Mouse (Mus musculus) limb, embryonic 10.5 days (tissue): ENCODE measurements around the gene Kat7. TPM values are rescaled to one million over a fixed set of nuclear protein-coding genes. Genes with fewer than 3 reads are reported as not detected.

Experiments used
- DNase-seq: peaks from one replicate; pipeline ENCODE4 v3.0.0-alpha.2; 2017; ENCODE audit warnings: low spot score
- H3K27ac ChIP-seq: fragments of 300-500 bp; sonication (generic); 2 replicates; pipeline ENCODE4 v1.5.1; 2016; ENCODE audit warnings: mild to moderate bottlenecking
- H3K27me3 ChIP-seq: fragments of 300-500 bp; sonication (generic); 2 replicates; pipeline ENCODE4 v1.6.1; 2016; ENCODE audit warnings: low read depth, mild to moderate bottlenecking; ENCODE audit not compliant: poor library complexity, severe bottlenecking
- H3K36me3 ChIP-seq: fragments of 300-500 bp; sonication (generic); 2 replicates; pipeline ENCODE4 v1.6.1; 2016; ENCODE audit warnings: mild to moderate bottlenecking, moderate library complexity
- H3K4me1 ChIP-seq: fragments of 300-500 bp; sonication (generic); 2 replicates; pipeline ENCODE4 v1.6.1; 2016
- H3K4me3 ChIP-seq: fragments of 300-500 bp; sonication (generic); 2 replicates; pipeline ENCODE4 v1.5.1; 2016; ENCODE audit warnings: mild to moderate bottlenecking, moderate library complexity
- H3K9me3 ChIP-seq: fragments of 300-500 bp; sonication (generic); replicated peaks from 2 replicates; pipeline ENCODE4 v1.6.1; 2016; ENCODE audit warnings: mild to moderate bottlenecking
- WGBS: fragments of 180-500 bp; shearing (Covaris S2); methylation state at CpG from one replicate; pipeline ENCODE4 v1.1.7; 2016; 5-methylcytosine and 5-hydroxymethylcytosine counted together
- polyA plus RNA-seq: library from polyadenylated mRNA; unstranded; fragments of >200 nt; fragmentation: Nextera tagmentation; extraction: Ambion mirVana; gene quantifications from 2 replicates; pipeline ENCODE4 v1.2.1, GENCODE M21; 2016

Gene Kat7
- polyA plus RNA-seq, 1 experiment from 2014 or later = 99.0 TPM

- Histone ChIP-seq H3K4me3 (no peak overlapping the region), H3K9me3 (no peaks in the 10 kb centered on the region), H3K27me3 (no peaks in the 10 kb centered on the region), H3K4me1 (peaks cover 31% of the 10 kb centered on the region), H3K27ac (no peak overlapping the region), H3K36me3 (peaks cover 18% of the 10 kb centered on the region)
- DNase-seq = no peak
- WGBS = 72% methylated on average over 4 of the region's 4 CpGs
These were observed 33.1 kb upstream of the Kat7 start for GRCm38 (mm10) chr11:95343180-95343579.

- H3K27me3 ChIP-seq = no peaks in the 10 kb centered on the region
- no peak overlapping the region for H3K27ac ChIP-seq
- WGBS = 48% methylated on average over 5 of the region's 5 CpGs
- no peaks in the 10 kb centered on the region for H3K36me3 ChIP-seq
- no peaks in the 10 kb centered on the region for H3K9me3 ChIP-seq
- peaks cover 47% of the 10 kb centered on the region for H3K4me1 ChIP-seq
- DNase-seq = no peak
- H3K4me3 ChIP-seq = 0 out of 2 replicates have a peak overlapping the region, but pooled peaks have one; percentile 4
These were observed 30.6 kb upstream of the Kat7 start for GRCm38 (mm10) chr11:95340664-95341063.

GRCm38 (mm10) chr11:95340259-95340658 is 30.2 kb upstream of the Kat7 start:
- no peaks in the 10 kb centered on the region for H3K9me3 ChIP-seq
- no peaks in the 10 kb centered on the region for H3K36me3 ChIP-seq
- peaks cover 47% of the 10 kb centered on the region for H3K4me1 ChIP-seq
- 0 out of 2 replicates have a peak overlapping the region, but pooled peaks have one; percentile 23 for H3K27ac ChIP-seq
- WGBS = 57% methylated on average over 1 of the region's 1 CpGs
- 0 out of 2 replicates have a peak overlapping the region, but pooled peaks have one; percentile 4 for H3K4me3 ChIP-seq
- no peaks in the 10 kb centered on the region for H3K27me3 ChIP-seq
- no peak for DNase-seq

DNA sequence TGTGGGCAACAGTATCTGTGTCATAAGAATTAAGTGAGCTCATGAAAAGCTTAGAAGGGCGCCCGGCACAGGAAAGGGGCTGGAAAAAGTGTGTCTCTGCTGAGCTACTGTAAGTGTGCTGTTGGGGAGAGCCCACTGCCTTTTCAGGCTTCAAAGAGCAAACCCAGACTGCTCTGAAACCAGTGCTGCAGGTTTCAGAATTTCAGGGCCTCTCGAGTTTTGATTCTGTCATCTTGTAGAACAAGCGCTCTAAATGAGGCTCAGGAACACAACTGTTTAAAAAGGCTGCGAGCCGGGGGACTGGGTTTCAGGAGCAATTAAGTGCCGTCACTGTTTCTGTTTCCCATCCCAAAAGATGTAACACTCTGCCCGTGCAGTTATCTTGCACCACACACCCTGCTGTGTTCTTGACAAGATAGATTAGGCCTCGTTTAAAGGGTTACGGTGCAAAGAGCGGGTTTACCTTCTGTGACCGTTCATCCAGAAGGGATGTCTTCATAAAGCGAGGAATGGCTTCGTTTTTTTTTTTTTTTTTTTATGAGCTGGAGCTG is 29.5 kb upstream of the Kat7 start:
- Histone ChIP-seq H3K9me3 (no peaks in the 10 kb centered on the region), H3K4me3 (peak overlapping the region; percentile 96), H3K4me1 (peaks cover 46% of the 10 kb centered on the region), H3K36me3 (no peaks in the 10 kb centered on the region), H3K27me3 (no peaks in the 10 kb centered on the region), H3K27ac (peak overlapping the region; percentile 58)
- 13% methylated on average over 14 of the region's 14 CpGs for WGBS
- DNase-seq = peak; percentile 32

DNA sequence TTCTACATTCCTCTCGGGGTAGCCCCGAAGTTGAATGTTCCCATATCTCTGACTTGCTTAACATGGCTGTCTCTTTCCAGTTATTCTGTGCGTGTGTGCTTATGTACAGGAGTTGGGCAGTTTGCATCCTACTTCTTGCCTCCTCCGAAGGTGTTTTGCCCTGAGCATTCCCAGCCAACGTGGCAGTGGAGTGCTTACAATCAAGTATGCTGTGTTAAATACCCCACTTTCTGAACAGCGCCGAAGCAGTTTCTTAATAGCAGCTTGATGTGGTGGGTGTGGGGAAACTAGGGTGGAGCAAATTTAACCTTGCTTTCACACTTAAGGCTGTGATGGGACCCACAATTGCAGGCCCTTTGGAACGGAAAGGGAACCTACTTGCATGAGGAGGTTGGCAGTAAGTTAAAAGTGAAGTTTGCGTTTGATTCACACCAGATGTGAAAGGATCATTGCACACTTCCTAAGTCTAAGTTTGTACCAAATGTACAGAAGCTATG is 27.8 kb upstream of the Kat7 start:
- H3K36me3 ChIP-seq = no peaks in the 10 kb centered on the region
- H3K27me3 ChIP-seq = no peaks in the 10 kb centered on the region
- no peak for DNase-seq
- no peaks in the 10 kb centered on the region for H3K9me3 ChIP-seq
- H3K4me1 ChIP-seq = peaks cover 41% of the 10 kb centered on the region
- WGBS = 16% methylated on average over 9 of the region's 9 CpGs
- H3K27ac ChIP-seq = peak overlapping the region; percentile 94
- peak overlapping the region; percentile 96 for H3K4me3 ChIP-seq

DNA sequence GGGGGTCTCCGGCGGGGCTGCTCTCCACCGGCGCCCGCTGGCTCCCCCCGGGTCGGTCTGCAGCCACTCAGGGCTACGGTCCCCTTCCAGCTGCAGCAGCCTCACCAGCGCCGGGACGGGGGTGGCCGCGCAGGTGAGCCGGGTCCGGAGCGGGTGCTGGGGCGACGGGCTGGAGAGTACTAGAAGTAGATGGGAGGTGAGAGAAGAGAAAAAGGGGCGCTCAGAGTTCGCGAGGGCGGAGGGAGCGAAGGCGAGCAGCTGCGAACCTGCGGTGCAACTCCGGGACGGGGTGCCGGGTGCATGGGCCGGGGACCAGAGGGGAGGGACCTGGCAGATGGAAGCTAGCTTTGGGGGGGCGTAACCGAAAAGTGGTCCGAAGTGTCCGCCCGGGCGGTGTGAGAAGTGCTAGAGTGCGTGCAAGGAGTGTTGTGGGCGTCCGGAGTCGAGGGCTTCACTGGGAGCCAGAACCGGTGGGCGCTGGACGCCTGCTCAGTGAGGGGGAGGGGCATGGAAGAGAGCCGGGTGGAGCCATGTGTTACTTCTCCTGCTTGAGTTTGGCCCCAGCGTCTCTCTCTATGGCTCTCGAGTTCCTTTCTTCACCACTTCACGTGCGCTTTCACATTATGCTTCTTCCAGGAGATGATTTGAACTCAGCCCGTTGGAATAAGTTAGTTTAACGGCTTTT is 27.2 kb upstream of the Kat7 start:
- Histone ChIP-seq H3K9me3 (no peaks in the 10 kb centered on the region), H3K27me3 (no peaks in the 10 kb centered on the region), H3K36me3 (no peaks in the 10 kb centered on the region), H3K4me3 (peak overlapping the region; percentile 96), H3K27ac (peak overlapping the region; percentile 94), H3K4me1 (peaks cover 41% of the 10 kb centered on the region)
- DNase-seq = peak; percentile 89
- under 1% methylated on average over 50 of the region's 50 CpGs for WGBS

DNA sequence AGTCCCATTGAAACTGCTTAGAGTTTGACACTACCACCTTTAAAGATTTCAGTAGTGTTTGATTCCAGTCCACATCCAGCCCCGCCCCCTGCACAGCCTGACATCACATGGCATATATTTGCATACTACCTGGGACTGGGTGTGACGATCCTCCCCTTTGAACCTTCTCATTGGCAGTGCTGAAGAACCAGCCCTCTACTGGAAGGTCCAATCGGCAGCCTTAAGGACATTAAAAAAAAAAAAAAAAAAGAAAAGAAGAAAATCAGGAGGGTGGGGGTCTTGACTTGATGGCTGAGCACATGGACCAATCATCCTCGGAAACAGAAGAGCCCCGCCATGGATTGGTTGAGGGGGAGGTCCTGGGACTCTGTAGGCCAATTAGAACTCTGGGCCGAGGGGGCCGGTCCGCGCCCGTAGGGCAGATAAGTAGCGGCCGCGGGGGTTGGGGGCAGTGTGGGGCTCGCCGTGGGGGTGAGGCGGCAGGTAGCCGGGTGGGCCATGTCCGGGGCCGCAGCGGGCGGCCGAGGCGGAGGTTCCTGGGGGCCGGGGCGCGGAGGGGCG is 26.6 kb upstream of the Kat7 start, which contains the start of gene Fam117a:
Fam117a (plus strand) TSS at position 451 of the 561 bp plus-strand sequence.
- Histone ChIP-seq H3K27ac (peak within 1 kb of the TSS; percentile 94), H3K4me1 (peaks cover 41% of the 10 kb centered on the region), H3K9me3 (no peaks in the 10 kb centered on the region), H3K4me3 (peak within 1 kb of the TSS; percentile 96), H3K36me3 (no peaks in the 10 kb centered on the region), H3K27me3 (no peaks in the 10 kb centered on the region)
- DNase-seq = peak; percentile 73
- WGBS = under 1% methylated on average over 27 of the region's 27 CpGs

- Histone ChIP-seq H3K9me3 (no peaks in the 10 kb centered on the region), H3K4me1 (peaks cover 29% of the 10 kb centered on the region), H3K27ac (no peak overlapping the region), H3K4me3 (no peak overlapping the region), H3K27me3 (no peaks in the 10 kb centered on the region), H3K36me3 (no peaks in the 10 kb centered on the region)
- WGBS = 76% methylated on average over 5 of the region's 5 CpGs
- DNase-seq = no peak
These were observed 24.5 kb upstream of the Kat7 start for GRCm38 (mm10) chr11:95334448-95335060.

- Histone ChIP-seq H3K27me3 (no peaks in the 10 kb centered on the region), H3K4me3 (no peak overlapping the region), H3K4me1 (peaks cover 22% of the 10 kb centered on the region), H3K27ac (no peak overlapping the region), H3K36me3 (no peaks in the 10 kb centered on the region), H3K9me3 (no peaks in the 10 kb centered on the region)
- DNase-seq = no peak
- 89% methylated on average over 9 of the region's 9 CpGs for WGBS
These were observed 23.8 kb upstream of the Kat7 start for GRCm38 (mm10) chr11:95333805-95334204.

- Histone ChIP-seq H3K36me3 (no peaks in the 10 kb centered on the region), H3K4me1 (peaks cover 16% of the 10 kb centered on the region), H3K9me3 (no peaks in the 10 kb centered on the region), H3K27ac (no peak overlapping the region), H3K27me3 (no peaks in the 10 kb centered on the region), H3K4me3 (no peak overlapping the region)
- 67% methylated on average over 4 of the region's 4 CpGs for WGBS
- no peak for DNase-seq
These were observed 23.2 kb upstream of the Kat7 start for GRCm38 (mm10) chr11:95333209-95333608.

DNA sequence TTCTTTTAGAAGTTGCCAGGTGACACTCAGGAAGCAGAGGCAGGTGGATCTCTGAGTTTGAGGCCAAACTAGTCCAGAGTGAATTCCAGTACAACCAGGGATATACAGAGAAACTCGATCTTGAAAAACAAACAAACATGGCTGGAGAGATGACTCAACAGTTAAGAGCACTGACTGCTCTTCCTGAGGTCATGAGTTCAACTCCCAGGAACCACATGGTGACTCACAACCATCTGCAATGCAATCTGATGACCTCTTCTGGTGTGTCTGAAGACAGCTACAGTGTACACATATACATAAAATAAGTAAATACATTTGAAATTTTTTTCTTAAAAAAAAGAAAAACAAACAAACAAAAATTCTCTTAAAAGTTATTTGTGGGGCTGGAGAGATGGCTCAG is 20.6 kb upstream of the Kat7 start:
- H3K4me3 ChIP-seq = no peak overlapping the region
- 66% methylated on average over 1 of the region's 1 CpGs for WGBS
- H3K36me3 ChIP-seq = no peaks in the 10 kb centered on the region
- DNase-seq = no peak
- H3K27ac ChIP-seq = no peak overlapping the region
- no peaks in the 10 kb centered on the region for H3K4me1 ChIP-seq
- H3K9me3 ChIP-seq = no peaks in the 10 kb centered on the region
- H3K27me3 ChIP-seq = no peaks in the 10 kb centered on the region

DNA sequence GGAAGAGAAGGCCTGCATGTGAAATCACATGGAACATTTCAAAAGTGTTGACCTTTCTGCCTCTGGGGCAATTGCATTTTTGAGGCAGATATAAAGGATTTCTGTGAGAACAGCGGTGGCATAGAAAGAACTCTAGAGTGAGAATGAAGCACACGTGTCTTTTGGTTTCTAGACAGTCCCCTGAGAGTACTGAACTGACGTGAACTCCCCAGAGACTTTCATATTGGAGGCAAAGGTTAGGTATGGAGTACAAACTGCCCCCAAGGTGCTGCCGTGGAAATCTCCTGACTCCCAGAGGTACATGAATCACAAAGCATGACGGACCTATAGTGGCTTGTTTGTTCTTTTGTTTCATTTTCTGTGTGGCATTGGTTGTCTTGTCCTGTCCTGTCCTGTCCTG is 18.6 kb upstream of the Kat7 start:
- no peaks in the 10 kb centered on the region for H3K4me1 ChIP-seq
- WGBS = 87% methylated on average over 5 of the region's 5 CpGs
- no peaks in the 10 kb centered on the region for H3K9me3 ChIP-seq

DNA sequence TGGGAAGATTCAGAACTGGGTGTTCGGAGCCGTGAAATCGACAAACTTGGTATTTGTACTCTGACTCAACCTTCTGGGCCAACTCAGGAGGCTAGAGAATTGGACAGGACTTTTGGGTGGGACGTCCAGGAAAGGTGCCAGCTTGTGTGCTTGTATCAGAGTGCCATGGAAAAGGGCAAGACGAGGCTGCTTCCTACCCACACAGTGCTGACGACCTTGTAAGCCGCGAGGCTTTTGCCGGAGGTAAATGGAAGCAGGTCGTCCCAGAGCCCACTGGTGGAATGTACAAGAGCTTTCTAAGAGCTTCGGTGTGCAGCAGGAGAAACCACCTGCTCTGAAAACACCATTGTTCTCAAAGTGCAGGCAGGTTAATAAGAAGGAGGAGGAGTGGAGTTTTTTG is 16.2 kb upstream of the Kat7 start:
- H3K4me1 ChIP-seq = no peaks in the 10 kb centered on the region
- 86% methylated on average over 11 of the region's 11 CpGs for WGBS
- H3K36me3 ChIP-seq = no peaks in the 10 kb centered on the region
- no peaks in the 10 kb centered on the region for H3K9me3 ChIP-seq
- H3K27me3 ChIP-seq = no peaks in the 10 kb centered on the region
- no peak overlapping the region for H3K27ac ChIP-seq
- H3K4me3 ChIP-seq = no peak overlapping the region
- DNase-seq = no peak

More for the DNA sequence above, 18.6 kb upstream of the Kat7 start:
- Histone ChIP-seq H3K36me3 (no peaks in the 10 kb centered on the region), H3K4me3 (no peak overlapping the region), H3K27ac (no peak overlapping the region), H3K27me3 (no peaks in the 10 kb centered on the region)
- no peak for DNase-seq
